Mouse (Mus musculus): ENCODE measurements around the gene Ctbs. TPM values are rescaled to one million over a fixed set of nuclear protein-coding genes. Genes with fewer than 3 reads are reported as not detected.

The Ctbs gene
- polyA plus RNA-seq, 1 experiment from 2014 or later: 11.3 TPM

GRCm38 (mm10) chr3:146412480-146412879, 37.1 kb upstream of the Ctbs start:
- Histone ChIP-seq H3K27ac (ENCODE audit: low read length) (no peak overlapping the region), H3K4me3 (ENCODE audit: low read length) (no peak overlapping the region), H3K9ac (ENCODE audit: low read length) (no peak overlapping the region), H3K36me3 (ENCODE audit: control insufficient read depth, insufficient read depth, low read length) (no peaks in the 10 kb centered on the region), H3K4me2 (ENCODE audit: low read depth, low read length) (no peak overlapping the region), H3K4me1 (replicated peaks; ENCODE audit: control insufficient read depth, insufficient read depth, low read length) (peaks cover 8% of the 10 kb centered on the region), H3K27me3 (ENCODE audit: control insufficient read depth, insufficient read depth, low read depth, low read length) (no peaks in the 10 kb centered on the region), H3K9me3 (ENCODE audit: control insufficient read depth, low read length) (no peaks in the 10 kb centered on the region)
- no peak for ATAC-seq (ENCODE audit: low read depth)
- 62% methylated on average over 7 of the region's 7 CpGs for WGBS

GRCm38 (mm10) chr3:146413016-146413415, 36.6 kb upstream of the Ctbs start:
- Histone ChIP-seq H3K4me3 (ENCODE audit: low read length) (no peak overlapping the region), H3K9ac (ENCODE audit: low read length) (no peak overlapping the region), H3K9me3 (ENCODE audit: control insufficient read depth, low read length) (no peaks in the 10 kb centered on the region), H3K27me3 (ENCODE audit: control insufficient read depth, insufficient read depth, low read depth, low read length) (no peaks in the 10 kb centered on the region), H3K4me1 (replicated peaks; ENCODE audit: control insufficient read depth, insufficient read depth, low read length) (peaks cover 6% of the 10 kb centered on the region), H3K36me3 (ENCODE audit: control insufficient read depth, insufficient read depth, low read length) (no peaks in the 10 kb centered on the region; the same call in 1 of the 2 replicates), H3K4me2 (ENCODE audit: low read depth, low read length) (no peak overlapping the region), H3K27ac (ENCODE audit: low read length) (no peak overlapping the region)
- no peak for ATAC-seq (ENCODE audit: low read depth)
- 79% methylated on average over 13 of the region's 13 CpGs for WGBS

DNA sequence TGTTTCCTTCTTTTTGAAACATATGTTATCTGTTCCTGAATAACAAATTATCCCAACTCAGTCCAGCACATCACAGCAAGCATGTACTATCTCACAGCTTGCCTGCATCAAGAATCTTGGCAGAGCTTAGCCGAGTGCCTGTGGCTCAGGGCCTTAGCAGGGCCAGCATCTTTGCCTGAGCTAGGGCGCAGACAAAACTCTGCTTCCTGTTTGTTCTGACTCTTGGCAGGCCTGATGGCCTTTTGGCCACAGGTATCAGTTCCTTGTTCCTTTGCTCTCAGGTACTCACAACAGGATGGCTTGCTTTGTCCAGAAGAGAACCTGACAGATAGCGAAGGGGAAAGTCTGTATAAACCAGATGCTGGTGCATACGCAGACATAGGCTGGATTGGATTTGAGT, 35.6 kb upstream of the Ctbs start:
- 72% methylated on average over 4 of the region's 4 CpGs for WGBS
- Histone ChIP-seq H3K27ac (ENCODE audit: low read length) (no peak overlapping the region), H3K4me1 (replicated peaks; ENCODE audit: control insufficient read depth, insufficient read depth, low read length) (peaks cover 6% of the 10 kb centered on the region), H3K9me3 (ENCODE audit: control insufficient read depth, low read length) (no peaks in the 10 kb centered on the region), H3K4me2 (ENCODE audit: low read depth, low read length) (no peak overlapping the region), H3K27me3 (ENCODE audit: control insufficient read depth, insufficient read depth, low read depth, low read length) (no peaks in the 10 kb centered on the region), H3K9ac (ENCODE audit: low read length) (no peak overlapping the region), H3K36me3 (ENCODE audit: control insufficient read depth, insufficient read depth, low read length) (no peaks in the 10 kb centered on the region; the same call in 1 of the 2 replicates), H3K4me3 (ENCODE audit: low read length) (no peak overlapping the region)
- ATAC-seq (ENCODE audit: low read depth): no peak

- Histone ChIP-seq H3K9me3 (ENCODE audit: control insufficient read depth, low read length) (no peaks in the 10 kb centered on the region), H3K4me2 (ENCODE audit: low read depth, low read length) (no peak overlapping the region), H3K4me1 (replicated peaks; ENCODE audit: control insufficient read depth, insufficient read depth, low read length) (peaks cover 6% of the 10 kb centered on the region), H3K36me3 (ENCODE audit: control insufficient read depth, insufficient read depth, low read length) (peaks cover 1% of the 10 kb centered on the region; the same call in 1 of the 2 replicates), H3K4me3 (ENCODE audit: low read length) (no peak overlapping the region), H3K27ac (ENCODE audit: low read length) (no peak overlapping the region), H3K27me3 (ENCODE audit: control insufficient read depth, insufficient read depth, low read depth, low read length) (no peaks in the 10 kb centered on the region), H3K9ac (ENCODE audit: low read length) (no peak overlapping the region)
- ATAC-seq (ENCODE audit: low read depth): no peak
- 85% methylated on average over 12 of the region's 12 CpGs for WGBS
Observed at GRCm38 (mm10) chr3:146414555-146414954, 35.0 kb upstream of the Ctbs start.

- Histone ChIP-seq H3K9ac (ENCODE audit: low read length) (no peak overlapping the region), H3K27me3 (ENCODE audit: control insufficient read depth, insufficient read depth, low read depth, low read length) (no peaks in the 10 kb centered on the region), H3K4me3 (ENCODE audit: low read length) (no peak overlapping the region), H3K9me3 (ENCODE audit: control insufficient read depth, low read length) (no peaks in the 10 kb centered on the region), H3K27ac (ENCODE audit: low read length) (no peak overlapping the region), H3K36me3 (ENCODE audit: control insufficient read depth, insufficient read depth, low read length) (peaks cover 2% of the 10 kb centered on the region; the same call in 1 of the 2 replicates), H3K4me2 (ENCODE audit: low read depth, low read length) (no peak overlapping the region), H3K4me1 (replicated peaks; ENCODE audit: control insufficient read depth, insufficient read depth, low read length) (peaks cover 3% of the 10 kb centered on the region; the same call in 1 of the 2 replicates)
- WGBS: 93% methylated on average over 8 of the region's 8 CpGs
- ATAC-seq (ENCODE audit: low read depth): no peak
Observed at GRCm38 (mm10) chr3:146417873-146418272, 31.7 kb upstream of the Ctbs start.

GRCm38 (mm10) chr3:146418901-146419300, 30.7 kb upstream of the Ctbs start:
- H3K27ac ChIP-seq (ENCODE audit: low read length): no peak overlapping the region
- peaks cover 5% of the 10 kb centered on the region; the same call in 1 of the 2 replicates for H3K36me3 ChIP-seq (ENCODE audit: control insufficient read depth, insufficient read depth, low read length)
- peaks cover 3% of the 10 kb centered on the region; the same call in 1 of the 2 replicates for H3K4me1 ChIP-seq (replicated peaks; ENCODE audit: control insufficient read depth, insufficient read depth, low read length)
- WGBS: 68% methylated on average over 7 of the region's 7 CpGs
- no peak overlapping the region for H3K9ac ChIP-seq (ENCODE audit: low read length)
- no peaks in the 10 kb centered on the region for H3K9me3 ChIP-seq (ENCODE audit: control insufficient read depth, low read length)
- no peaks in the 10 kb centered on the region for H3K27me3 ChIP-seq (ENCODE audit: control insufficient read depth, insufficient read depth, low read depth, low read length)
- H3K4me2 ChIP-seq (ENCODE audit: low read depth, low read length): no peak overlapping the region
- no peak for ATAC-seq (ENCODE audit: low read depth)
- H3K4me3 ChIP-seq (ENCODE audit: low read length): no peak overlapping the region

GRCm38 (mm10) chr3:146419534-146419933, 30.1 kb upstream of the Ctbs start:
- H3K36me3 ChIP-seq (ENCODE audit: control insufficient read depth, insufficient read depth, low read length): peaks cover 5% of the 10 kb centered on the region; the same call in 1 of the 2 replicates
- WGBS: 89% methylated on average over 9 of the region's 9 CpGs

DNA sequence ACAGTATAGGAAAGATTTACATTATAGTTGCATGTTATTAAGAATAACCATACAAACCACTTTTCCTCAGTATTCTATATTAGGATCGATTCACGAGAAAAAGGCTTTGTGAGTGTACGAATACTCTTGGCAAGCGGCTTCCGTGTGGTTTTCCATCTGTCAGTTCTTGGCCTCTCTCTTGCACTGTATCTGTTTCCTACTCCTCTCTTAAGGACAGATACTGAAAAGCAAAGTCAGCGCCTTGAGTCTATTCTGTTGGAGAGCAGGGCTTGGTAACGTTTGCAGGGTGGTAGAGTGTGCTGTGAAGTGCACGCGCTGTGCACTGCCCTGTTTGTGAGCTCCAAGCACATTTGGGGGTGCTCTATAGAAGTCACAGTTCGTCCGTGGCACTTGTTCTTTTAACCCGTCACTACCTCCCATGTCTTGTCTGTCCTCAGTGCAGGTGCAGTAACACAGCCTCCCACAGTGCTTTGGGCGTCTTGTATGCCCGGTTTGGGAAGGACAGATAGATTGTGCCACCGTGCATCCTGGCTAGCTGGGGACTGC, 29.5 kb upstream of the Ctbs start:
- Histone ChIP-seq H3K27me3 (ENCODE audit: control insufficient read depth, insufficient read depth, low read depth, low read length) (no peaks in the 10 kb centered on the region), H3K27ac (ENCODE audit: low read length) (no peak overlapping the region), H3K9ac (ENCODE audit: low read length) (no peak overlapping the region), H3K9me3 (ENCODE audit: control insufficient read depth, low read length) (no peaks in the 10 kb centered on the region), H3K36me3 (ENCODE audit: control insufficient read depth, insufficient read depth, low read length) (peaks cover 5% of the 10 kb centered on the region; the same call in 1 of the 2 replicates), H3K4me1 (replicated peaks; ENCODE audit: control insufficient read depth, insufficient read depth, low read length) (peaks cover 6% of the 10 kb centered on the region), H3K4me3 (ENCODE audit: low read length) (no peak overlapping the region), H3K4me2 (ENCODE audit: low read depth, low read length) (no peak overlapping the region)
- 85% methylated on average over 15 of the region's 15 CpGs for WGBS
- ATAC-seq (ENCODE audit: low read depth): no peak

More at GRCm38 (mm10) chr3:146419534-146419933, 30.1 kb upstream of the Ctbs start:
- H3K27me3 ChIP-seq (ENCODE audit: control insufficient read depth, insufficient read depth, low read depth, low read length): no peaks in the 10 kb centered on the region
- H3K9ac ChIP-seq (ENCODE audit: low read length): no peak overlapping the region
- no peak for ATAC-seq (ENCODE audit: low read depth)
- H3K4me2 ChIP-seq (ENCODE audit: low read depth, low read length): no peak overlapping the region
- H3K4me1 ChIP-seq (replicated peaks; ENCODE audit: control insufficient read depth, insufficient read depth, low read length): peaks cover 6% of the 10 kb centered on the region
- H3K9me3 ChIP-seq (ENCODE audit: control insufficient read depth, low read length): no peaks in the 10 kb centered on the region
- H3K27ac ChIP-seq (ENCODE audit: low read length): no peak overlapping the region
- no peak overlapping the region for H3K4me3 ChIP-seq (ENCODE audit: low read length)

GRCm38 (mm10) chr3:146421787-146422186, 27.8 kb upstream of the Ctbs start:
- no peaks in the 10 kb centered on the region for H3K27me3 ChIP-seq (ENCODE audit: control insufficient read depth, insufficient read depth, low read depth, low read length)
- H3K4me2 ChIP-seq (ENCODE audit: low read depth, low read length): no peak overlapping the region
- H3K27ac ChIP-seq (ENCODE audit: low read length): no peak overlapping the region
- WGBS: 20% methylated on average over 8 of the region's 8 CpGs
- peaks cover 5% of the 10 kb centered on the region; the same call in 1 of the 2 replicates for H3K36me3 ChIP-seq (ENCODE audit: control insufficient read depth, insufficient read depth, low read length)
- no peaks in the 10 kb centered on the region for H3K9me3 ChIP-seq (ENCODE audit: control insufficient read depth, low read length)
- H3K4me1 ChIP-seq (replicated peaks; ENCODE audit: control insufficient read depth, insufficient read depth, low read length): peaks cover 6% of the 10 kb centered on the region
- no peak for ATAC-seq (ENCODE audit: low read depth)
- no peak overlapping the region for H3K4me3 ChIP-seq (ENCODE audit: low read length)
- H3K9ac ChIP-seq (ENCODE audit: low read length): no peak overlapping the region

Measured in lung, embryonic 16.5 days (tissue).